Mouse (Mus musculus) forebrain, embryonic 14.5 days (tissue): ENCODE measurements around the gene Pde10a. TPM values are rescaled to one million over a fixed set of nuclear protein-coding genes. Genes with fewer than 3 reads are reported as not detected.
A peak's percentile ranks its signal among the peaks of the same experiment; 100 is the strongest.
"Not testable (repeated sequence)": the region's sequence is repeated elsewhere in the genome, so short reads cannot be mapped to it uniquely, and the experiment has no call there.

Experiments
- ATAC-seq: fragments of 200-750 bp; cut with Nextera tagmentation; 2 replicates; pipeline ENCODE4 v1.8.0; 2017; ENCODE audit warnings: mild to moderate bottlenecking, moderate library complexity
- DNase-seq: peaks from one replicate; pipeline ENCODE4 v3.0.0-alpha.2; 2015; ENCODE audit warnings: low spot score
- H3K27ac ChIP-seq: fragments of 300-500 bp; sonication (generic); 2 replicates; pipeline ENCODE4 v1.5.1; 2014; ENCODE audit warnings: low read depth, mild to moderate bottlenecking, control low read depth, low read length, moderate library complexity
- H3K27me3 ChIP-seq: fragments of 300-500 bp; sonication (generic); replicated peaks from 2 replicates; pipeline ENCODE4 v1.6.1; 2014; ENCODE audit warnings: low read length, control low read depth, mixed read lengths; ENCODE audit not compliant: control insufficient read depth, insufficient read depth
- H3K36me3 ChIP-seq: fragments of 300-500 bp; sonication (generic); 2 replicates; pipeline ENCODE4 v1.6.1; 2014; ENCODE audit warnings: low read length, control low read depth; ENCODE audit not compliant: control insufficient read depth, insufficient read depth
- H3K4me1 ChIP-seq: fragments of 300-500 bp; sonication (generic); 2 replicates; pipeline ENCODE4 v1.6.1; 2014; ENCODE audit warnings: antibody characterized with exemption, low read length, control low read depth; ENCODE audit not compliant: control insufficient read depth, insufficient read depth
- H3K4me2 ChIP-seq: fragments of 300-500 bp; sonication (generic); 2 replicates; pipeline ENCODE4 v1.6.1; 2014; ENCODE audit warnings: mild to moderate bottlenecking, control low read depth, low read length
- H3K4me3 ChIP-seq: fragments of 300-500 bp; sonication (generic); 2 replicates; pipeline ENCODE4 v1.5.1; 2014; ENCODE audit warnings: low read depth, low read length, control low read depth
- H3K9ac ChIP-seq: fragments of 300-500 bp; sonication (generic); 2 replicates; pipeline ENCODE4 v1.6.1; 2014; ENCODE audit warnings: mild to moderate bottlenecking, low read length, control low read depth, moderate library complexity
- H3K9me3 ChIP-seq: fragments of 300-500 bp; sonication (generic); replicated peaks from 2 replicates; pipeline ENCODE4 v1.6.1; 2016; ENCODE audit warnings: low read length, control low read depth, mixed read lengths; ENCODE audit not compliant: control insufficient read depth
- WGBS: fragments of 180-500 bp; shearing (Covaris S2); extraction: QIAGEN DNeasy Blood & Tissue Kit; methylation state at CpG from one replicate; pipeline ENCODE4 v1.1.7; 2014; 5-methylcytosine and 5-hydroxymethylcytosine counted together
- polyA plus RNA-seq: library from polyadenylated mRNA; unstranded; fragments of >200 nt; fragmentation: Nextera tagmentation; extraction: Ambion mirVana; gene quantifications from 2 replicates; pipeline ENCODE4 v1.2.1, GENCODE M21; 2014

Gene Pde10a
- polyA plus RNA-seq, 1 experiment from 2014 or later = 12.1 TPM

DNA sequence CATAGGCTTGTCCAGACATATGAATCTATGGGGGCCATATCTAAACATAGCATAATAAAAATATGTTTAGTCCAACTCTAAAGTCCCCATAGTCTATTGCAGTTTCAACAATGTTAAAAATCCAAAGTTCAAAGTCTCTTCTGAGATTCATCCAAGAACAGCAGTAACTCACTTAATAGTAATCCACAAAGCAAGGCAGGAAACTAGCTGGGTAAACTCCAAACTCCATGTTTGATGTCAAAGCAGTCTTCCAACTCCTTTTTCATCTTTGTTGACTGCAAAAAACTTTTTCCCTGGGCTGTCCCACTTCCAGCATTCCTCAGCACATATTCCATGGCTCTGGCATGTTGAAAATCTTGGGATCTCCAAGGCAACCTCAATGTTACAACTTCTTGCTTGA, 182.8 kb downstream of the Pde10a start:
- H3K4me2 ChIP-seq = no peak overlapping the region
- ATAC-seq (no peak), DNase-seq (no peak)
- no peaks in the 10 kb centered on the region for H3K36me3 ChIP-seq
- no peak overlapping the region for H3K27ac ChIP-seq
- H3K9ac ChIP-seq = no peak overlapping the region
- no peaks in the 10 kb centered on the region for H3K4me1 ChIP-seq
- no peaks in the 10 kb centered on the region for H3K27me3 ChIP-seq
- H3K4me3 ChIP-seq = no peak overlapping the region
- H3K9me3 ChIP-seq = no peaks in the 10 kb centered on the region

DNA sequence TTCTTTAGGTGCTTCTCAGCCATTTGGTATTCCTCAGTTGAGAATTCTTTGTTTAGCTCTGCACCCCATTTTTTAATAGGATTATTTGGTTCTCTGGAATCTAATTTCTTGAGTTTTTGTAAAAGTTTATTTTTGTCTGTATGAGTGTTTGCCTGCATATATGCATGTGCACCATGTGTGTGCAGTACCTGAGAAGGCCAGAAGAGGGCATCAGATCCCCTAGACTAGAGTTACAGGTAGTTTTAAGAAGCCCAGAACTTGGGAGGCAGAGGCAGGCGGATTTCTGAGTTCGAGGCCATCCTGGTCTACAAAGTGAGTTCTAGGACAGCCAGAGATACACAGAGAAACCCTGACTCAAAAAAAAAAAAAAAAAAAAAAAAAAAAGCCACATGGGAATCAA, 187.6 kb downstream of the Pde10a start:
- H3K27ac ChIP-seq, ATAC-seq, DNase-seq, H3K9ac ChIP-seq, H3K9me3 ChIP-seq, H3K4me2 ChIP-seq, H3K4me1 ChIP-seq, H3K36me3 ChIP-seq, H3K27me3 ChIP-seq, H3K4me3 ChIP-seq: not testable (repeated sequence)
- 89% methylated on average over 2 of the region's 2 CpGs for WGBS

DNA sequence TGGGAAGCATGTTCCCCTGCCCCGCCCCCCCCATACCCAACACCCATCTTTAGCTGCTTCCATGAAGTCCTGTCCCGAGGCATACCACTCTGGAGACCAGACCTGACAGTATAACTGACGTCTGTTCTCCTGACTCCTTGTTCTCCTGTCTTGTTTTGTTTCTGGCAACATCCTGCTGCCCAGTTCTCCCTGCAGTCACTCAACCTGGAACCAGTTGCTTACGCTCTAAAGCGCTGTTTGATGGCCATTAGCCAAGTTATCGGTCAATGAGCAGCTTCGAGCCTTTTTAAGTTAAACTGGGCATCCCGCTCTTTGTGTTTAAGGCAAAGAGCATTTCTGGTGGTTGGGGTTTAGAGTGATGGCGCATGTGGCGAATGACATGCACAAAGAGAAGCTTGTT, 195.8 kb downstream of the Pde10a start:
- no peak overlapping the region for H3K9ac ChIP-seq
- DNase-seq (peak; percentile 48), ATAC-seq (no peak)
- H3K9me3 ChIP-seq = no peaks in the 10 kb centered on the region
- no peaks in the 10 kb centered on the region for H3K36me3 ChIP-seq
- H3K4me3 ChIP-seq = no peak overlapping the region
- H3K4me2 ChIP-seq = no peak overlapping the region
- no peak overlapping the region for H3K27ac ChIP-seq
- 52% methylated on average over 10 of the region's 10 CpGs for WGBS
- no peaks in the 10 kb centered on the region for H3K4me1 ChIP-seq
- no peaks in the 10 kb centered on the region for H3K27me3 ChIP-seq

DNA sequence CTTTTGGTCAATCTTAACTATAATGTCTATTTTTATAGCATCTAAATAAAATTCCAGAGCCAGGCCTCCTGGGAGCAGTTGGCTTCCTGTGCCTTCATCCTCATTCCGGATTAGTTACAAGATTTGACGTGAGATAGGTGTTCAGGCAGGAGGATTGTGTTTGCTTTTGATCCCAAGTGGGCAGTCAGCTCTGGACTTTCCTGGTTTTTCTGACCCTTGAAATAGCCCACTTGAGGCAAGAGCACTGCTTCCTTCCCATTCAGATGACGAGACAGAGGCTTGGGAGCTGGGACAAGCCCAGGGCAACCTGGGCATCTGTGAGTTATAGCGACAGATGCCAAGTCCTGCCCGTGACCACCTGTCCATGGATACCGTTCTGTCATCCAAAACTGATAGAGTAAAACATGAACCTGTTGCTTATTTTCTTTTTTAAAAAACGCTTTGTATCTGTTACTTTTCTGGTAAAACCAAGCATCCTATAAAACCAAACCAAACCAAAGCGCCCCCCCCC, 199.3 kb downstream of the Pde10a start:
- no peak for DNase-seq
- 89% methylated on average over 8 of the region's 8 CpGs for WGBS
- Histone ChIP-seq H3K27ac (no peak overlapping the region), H3K9me3 (no peaks in the 10 kb centered on the region), H3K36me3 (no peaks in the 10 kb centered on the region), H3K27me3 (no peaks in the 10 kb centered on the region), H3K4me1 (no peaks in the 10 kb centered on the region), H3K4me2 (no peak overlapping the region), H3K4me3 (no peak overlapping the region), H3K9ac (no peak overlapping the region)
- ATAC-seq = no peak

DNA sequence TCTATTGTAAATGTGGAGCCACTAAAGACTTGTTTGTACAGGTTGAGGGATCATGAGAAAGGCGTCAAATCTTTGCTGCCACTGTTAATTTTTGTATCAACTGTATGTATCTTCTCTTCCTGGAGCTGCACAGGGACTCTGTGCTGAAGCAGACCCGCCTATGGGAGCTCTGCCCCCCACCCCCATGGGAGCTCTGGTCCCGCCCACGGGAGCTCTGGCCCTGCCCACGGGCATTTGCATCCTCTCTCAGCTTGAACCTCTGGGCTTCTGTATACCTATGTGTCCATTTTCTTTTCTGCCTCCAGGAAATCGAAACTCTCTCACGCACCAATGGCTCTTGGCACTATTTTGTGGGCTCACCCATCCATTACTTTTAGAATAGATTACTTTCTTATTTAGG, 203.5 kb downstream of the Pde10a start:
- no peak overlapping the region for H3K27ac ChIP-seq
- no peaks in the 10 kb centered on the region for H3K9me3 ChIP-seq
- no peak overlapping the region for H3K4me2 ChIP-seq
- 50% methylated on average over 7 of the region's 7 CpGs for WGBS
- no peak overlapping the region for H3K4me3 ChIP-seq
- no peak overlapping the region for H3K9ac ChIP-seq
- no peaks in the 10 kb centered on the region for H3K4me1 ChIP-seq
- H3K27me3 ChIP-seq = no peaks in the 10 kb centered on the region
- ATAC-seq (no peak), DNase-seq (no peak)
- no peaks in the 10 kb centered on the region for H3K36me3 ChIP-seq

DNA sequence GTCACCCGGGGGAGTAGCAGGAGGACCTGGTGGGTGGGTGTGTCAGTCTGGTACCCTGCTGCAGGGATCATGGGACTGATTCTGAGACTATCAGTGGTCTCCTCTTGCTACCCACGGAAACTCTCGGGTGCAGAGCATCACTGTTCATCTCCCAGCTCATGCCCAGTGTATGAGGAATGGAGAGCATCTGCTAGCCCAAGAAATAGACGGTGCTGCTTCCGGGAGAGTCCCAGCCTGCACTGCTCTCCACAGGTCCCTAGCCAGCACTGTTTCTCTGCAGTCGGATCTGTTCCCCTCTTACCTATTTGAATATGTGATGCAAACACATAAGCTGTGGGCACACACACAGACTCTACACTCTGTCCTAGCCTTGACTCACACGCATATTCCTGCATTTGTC, 204.6 kb downstream of the Pde10a start:
- 80% methylated on average over 7 of the region's 7 CpGs for WGBS
- no peaks in the 10 kb centered on the region for H3K27me3 ChIP-seq
- no peaks in the 10 kb centered on the region for H3K9me3 ChIP-seq
- DNase-seq (no peak), ATAC-seq (no peak)
- no peaks in the 10 kb centered on the region for H3K36me3 ChIP-seq
- H3K4me2 ChIP-seq = no peak overlapping the region
- H3K9ac ChIP-seq = no peak overlapping the region
- no peaks in the 10 kb centered on the region for H3K4me1 ChIP-seq
- H3K27ac ChIP-seq = no peak overlapping the region
- no peak overlapping the region for H3K4me3 ChIP-seq

DNA sequence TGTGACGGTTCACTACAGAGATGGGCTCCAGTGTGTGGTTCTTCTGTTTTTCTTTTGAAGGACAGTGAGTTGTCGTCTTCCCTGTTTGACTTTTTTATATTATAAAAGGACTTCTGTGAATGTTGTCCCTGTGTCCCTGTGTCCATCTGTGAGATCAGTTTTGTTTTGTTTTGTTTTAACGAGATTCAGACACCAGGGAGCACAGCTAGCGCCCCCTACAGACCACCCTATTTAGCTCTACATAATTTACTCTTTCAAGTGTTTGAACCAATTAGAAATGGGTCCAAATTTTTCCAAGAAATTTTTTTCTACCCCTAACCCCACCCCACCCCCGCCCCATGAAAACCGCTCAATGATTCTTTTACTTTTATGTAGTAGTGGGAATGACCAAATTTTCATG, 205.9 kb downstream of the Pde10a start:
- H3K4me2 ChIP-seq = no peak overlapping the region
- no peaks in the 10 kb centered on the region for H3K27me3 ChIP-seq
- WGBS = 53% methylated on average over 6 of the region's 6 CpGs
- DNase-seq = no peak
- H3K36me3 ChIP-seq = no peaks in the 10 kb centered on the region
- ATAC-seq = no peak
- H3K4me3 ChIP-seq = no peak overlapping the region
- H3K4me1 ChIP-seq = no peaks in the 10 kb centered on the region
- H3K9ac ChIP-seq = no peak overlapping the region
- H3K9me3 ChIP-seq = no peaks in the 10 kb centered on the region
- no peak overlapping the region for H3K27ac ChIP-seq

DNA sequence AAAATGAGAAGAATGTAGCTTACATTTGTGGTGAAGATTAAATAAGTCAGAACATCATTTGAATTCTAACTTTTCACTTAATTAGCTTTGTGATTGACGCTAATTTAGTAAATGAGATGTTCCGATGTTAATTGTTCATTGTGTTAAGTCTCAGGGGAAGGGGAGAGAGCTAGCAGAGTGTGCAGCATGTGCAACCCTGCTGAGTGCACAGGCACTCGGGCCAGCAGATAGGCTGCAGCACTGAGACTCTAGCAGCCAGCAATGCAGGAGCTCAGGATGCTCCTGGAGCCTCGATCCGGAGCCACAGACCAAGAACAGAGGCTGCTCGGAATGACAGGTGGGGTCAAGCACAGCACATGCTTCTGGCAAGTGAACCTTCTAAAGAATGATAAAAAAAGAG, 211.1 kb downstream of the Pde10a start:
- H3K4me2 ChIP-seq = no peak overlapping the region
- no peak overlapping the region for H3K4me3 ChIP-seq
- H3K9ac ChIP-seq = no peak overlapping the region
- no peaks in the 10 kb centered on the region for H3K27me3 ChIP-seq
- ATAC-seq = peak; percentile 70; the same call in 1 of the 2 replicates
- peak; percentile 68 for DNase-seq
- no peaks in the 10 kb centered on the region for H3K4me1 ChIP-seq
- no peaks in the 10 kb centered on the region for H3K36me3 ChIP-seq
- H3K9me3 ChIP-seq = no peaks in the 10 kb centered on the region
- no peak overlapping the region for H3K27ac ChIP-seq
- WGBS = 35% methylated on average over 6 of the region's 6 CpGs

DNA sequence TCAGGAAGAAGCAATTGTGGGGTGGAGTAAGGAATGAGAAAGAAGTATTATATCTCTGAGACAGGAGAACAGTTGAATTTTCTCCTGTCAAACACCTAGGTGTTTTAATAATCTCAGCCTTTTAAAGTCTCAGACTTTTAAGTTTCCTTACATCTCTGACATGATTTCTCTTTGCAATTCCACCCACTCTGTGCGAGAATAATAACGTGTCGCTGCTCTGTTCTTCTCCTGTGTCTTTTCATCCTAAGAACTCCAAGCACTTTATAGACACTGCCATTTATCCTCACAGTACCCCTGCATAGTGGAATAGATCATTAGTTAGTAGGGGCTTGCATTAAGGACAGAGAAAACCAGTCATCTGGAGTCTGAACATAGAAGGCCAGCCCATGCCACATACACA, 217.6 kb downstream of the Pde10a start:
- no peaks in the 10 kb centered on the region for H3K9me3 ChIP-seq
- H3K36me3 ChIP-seq = no peaks in the 10 kb centered on the region
- no peak overlapping the region for H3K4me2 ChIP-seq
- no peaks in the 10 kb centered on the region for H3K27me3 ChIP-seq
- DNase-seq (no peak), ATAC-seq (no peak)
- H3K9ac ChIP-seq = no peak overlapping the region
- H3K4me3 ChIP-seq = no peak overlapping the region
- H3K27ac ChIP-seq = no peak overlapping the region
- WGBS = 78% methylated on average over 3 of the region's 3 CpGs
- no peaks in the 10 kb centered on the region for H3K4me1 ChIP-seq
